Mouse (Mus musculus) cortical plate, adult 2 months (tissue): ENCODE data around the gene Chd1.

ENCODE experiments used
- CTCF ChIP-seq: fragments of 200-500 bp; IDR thresholded peaks from 2 replicates; pipeline ENCODE4 v1.5.1; 2011; ENCODE audit warnings: mild to moderate bottlenecking, control low read depth, low read length; ENCODE audit not compliant: insufficient read depth; ENCODE audit errors: extremely low read depth
- POLR2A ChIP-seq: fragments of 200-500 bp; IDR thresholded peaks from 2 replicates; pipeline ENCODE4 v1.6.1; 2011; ENCODE audit warnings: mild to moderate bottlenecking, low read length, control low read depth; ENCODE audit not compliant: insufficient read depth; ENCODE audit errors: extremely low read depth

GRCm38 (mm10) chr17:15815312-15816018 is 110.7 kb downstream of the Chd1 start:
- no peak for TF ChIP-seq CTCF
- no peak for TF ChIP-seq POLR2A
